Mouse (Mus musculus) liver, embryonic 14.5 days (tissue): Measurements from ENCODE around the gene Irs3.

Experiments used
- CTCF ChIP-seq: IDR thresholded peaks from 2 replicates; pipeline ENCODE4 v1.5.1; 2016; ENCODE audit warnings: antibody characterized with exemption, low read depth, control low read depth
- EP300 ChIP-seq: IDR thresholded peaks from 2 replicates; pipeline ENCODE4 v1.6.1; 2016; ENCODE audit warnings: antibody characterized with exemption, low read depth

DNA sequence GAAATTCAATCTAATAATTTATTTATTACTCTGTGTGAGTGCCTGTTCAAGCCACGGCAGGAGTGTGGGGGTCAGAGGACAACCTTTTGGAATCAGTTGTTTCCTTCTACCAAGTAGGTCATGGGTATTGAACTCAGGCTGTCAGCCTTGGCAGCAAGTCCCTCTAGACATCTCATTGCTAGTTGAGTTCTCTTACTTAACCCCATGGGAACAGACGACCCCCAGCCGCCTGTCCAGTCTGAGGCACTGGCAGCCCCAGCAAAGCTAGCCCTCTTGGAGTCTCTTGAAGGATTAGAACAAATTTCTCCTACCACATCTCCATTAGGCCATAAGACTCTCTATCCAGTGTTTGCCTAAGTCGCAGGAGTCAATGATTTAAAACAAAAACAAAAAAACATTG, 34.2 kb upstream of the Irs3 start:
- no peak for TF ChIP-seq CTCF
- no peak for TF ChIP-seq EP300
